Mouse (Mus musculus): ENCODE data around the gene Igfbp6. TPM values are rescaled to one million over a fixed set of nuclear protein-coding genes. Genes with fewer than 3 reads are reported as not detected.

Igfbp6 gene
- total and polyA plus RNA-seq, 3 experiments = 0.38 TPM; not detected in 2

DNA sequence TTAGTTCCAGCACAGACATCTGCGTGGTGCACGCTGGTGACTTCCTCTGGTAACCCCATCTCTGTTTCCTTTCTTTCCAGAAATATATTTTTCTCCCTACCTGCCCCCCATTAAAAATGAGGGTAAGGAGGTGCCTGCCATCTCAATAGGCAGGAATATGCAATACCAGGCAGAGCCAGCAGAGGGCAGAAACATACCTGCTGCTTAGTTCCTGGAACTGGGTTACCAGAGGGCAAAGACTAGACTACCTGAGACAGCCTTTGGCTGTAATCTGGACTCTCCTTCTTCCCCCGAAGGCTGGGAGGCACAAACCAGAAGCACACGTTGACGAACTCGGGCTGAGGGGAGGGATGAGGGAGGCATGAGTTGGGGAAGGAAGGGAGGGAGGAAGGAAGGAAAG lies 34.1 kb downstream of the Igfbp6 start:
- H3K4me3 ChIP-seq (replicated peaks in 1 of 3; ENCODE audit: low read depth in 2 of 3, low read length in 2 of 3, poor library complexity in 1 of 3) = no peak overlapping the region
- DNase-seq (ENCODE audit: extremely low read depth) = peak; percentile 83
- H3K4me1 ChIP-seq (ENCODE audit: control insufficient read depth in 1 of 2, insufficient read depth in 2 of 2) = peaks cover 0 to 4% of the 10 kb centered on the region in 2 experiments; a peak in 2 of 4 replicates
- H3K79me2 ChIP-seq (replicated peaks; ENCODE audit: control insufficient read depth, extremely low read depth, insufficient read depth, poor library complexity, severe bottlenecking) = no peaks in the 10 kb centered on the region
- no peaks in the 10 kb centered on the region for H3K9me3 ChIP-seq (replicated peaks; ENCODE audit: low read length)
- H3K27ac ChIP-seq (ENCODE audit: insufficient read depth, low read depth) = no peak overlapping the region
- H3K9ac ChIP-seq (ENCODE audit: insufficient read depth, low read depth) = no peak overlapping the region
- dilution Hi-C loops (cut with MboI; ENCODE audit: extremely low pct_ligation_motif_present, extremely low pct_unique_long_range_greater_than_20kb, low sequenced_read_pairs) = no loop called here
- H3K27me3 ChIP-seq (replicated peaks) = no peaks in the 10 kb centered on the region
- peaks cover 0 to 4% of the 10 kb centered on the region in 2 experiments for H3K36me3 ChIP-seq (replicated peaks in 1 of 2; ENCODE audit: control insufficient read depth in 1 of 2, insufficient read depth in 1 of 2, low read length in 1 of 2)
- no peak for TF ChIP-seq JUND (conservative IDR thresholded peaks at IDR 0.05; ENCODE audit: low read depth, low read length)
- no peak for TF ChIP-seq ZMIZ1 (IDR thresholded peaks at IDR 0.05; ENCODE audit: low read depth, low read length)
- TF ChIP-seq SIN3A (IDR thresholded peaks at IDR 0.05; ENCODE audit: low read length) = no peak
- peak; percentile 65 for TF ChIP-seq ELF1 (IDR thresholded peaks at IDR 0.05; ENCODE audit: low read depth, low read length)
- no peak for TF ChIP-seq MAFK (IDR thresholded peaks at IDR 0.05; ENCODE audit: insufficient replicate concordance, low read length)
- peak; percentile 29; the same call in 1 of the 2 replicates for TF ChIP-seq IRF4 (IDR thresholded peaks at IDR 0.05; ENCODE audit: low read depth, low read length)
- peak; percentile 96 for TF ChIP-seq SMC3 (IDR thresholded peaks at IDR 0.05; ENCODE audit: low read depth, low read length)
- TF ChIP-seq CTCF (conservative IDR thresholded peaks at IDR 0.05 in 1 of 2, IDR thresholded peaks at IDR 0.05 in 1 of 2; ENCODE audit: low read depth in 2 of 2, low read length in 2 of 2) = peak; percentile 97 to 98
- TF ChIP-seq TBP (conservative IDR thresholded peaks at IDR 0.05; ENCODE audit: low read depth, low read length) = no peak
- TF ChIP-seq CHD1 (IDR thresholded peaks at IDR 0.05; ENCODE audit: low read depth, low read length) = no peak
- no peak for TF ChIP-seq PAX5 (IDR thresholded peaks at IDR 0.05; ENCODE audit: low read length)
- no peak for TF ChIP-seq E2F4 (IDR thresholded peaks at IDR 0.05; ENCODE audit: insufficient replicate concordance, low read depth, low read length)
- TF ChIP-seq RCOR1 (conservative IDR thresholded peaks at IDR 0.05; ENCODE audit: low read depth, low read length) = no peak
- TF ChIP-seq ZC3H11A (IDR thresholded peaks at IDR 0.05; ENCODE audit: low read depth, low read length) = peak; percentile 86
- no peak for TF ChIP-seq POLR2A (IDR thresholded peaks at IDR 0.05; ENCODE audit: low read depth, low read length)
- TF ChIP-seq BHLHE40 (IDR thresholded peaks at IDR 0.05; ENCODE audit: low read depth, low read length) = no peak
- no peak for TF ChIP-seq ETS1 (conservative IDR thresholded peaks at IDR 0.05; ENCODE audit: low read depth, low read length)
- TF ChIP-seq ZNF384 (IDR thresholded peaks at IDR 0.05; ENCODE audit: low read depth, low read length) = no peak
- TF ChIP-seq RAD21 (IDR thresholded peaks at IDR 0.05; ENCODE audit: low read depth, low read length) = peak; percentile 95
- no peak for TF ChIP-seq MXI1 (IDR thresholded peaks at IDR 0.05; ENCODE audit: low read depth, low read length)
- no peak overlapping the region for H3K4me2 ChIP-seq (ENCODE audit: insufficient read depth, low read depth, poor library complexity, severe bottlenecking)
- in situ Hi-C loops (cut with MboI; ENCODE audit: low pct_ligation_motif_present, low pct_unique_long_range_greater_than_20kb, low sequenced_read_pairs) = no loop called here

- no peak overlapping the region for H3K27ac ChIP-seq (ENCODE audit: insufficient read depth, low read depth)
- TF ChIP-seq SIN3A (IDR thresholded peaks at IDR 0.05; ENCODE audit: low read length) (no peak), HCFC1 (IDR thresholded peaks at IDR 0.05; ENCODE audit: low read depth, low read length) (no peak), MAZ (IDR thresholded peaks at IDR 0.05; ENCODE audit: low read depth, low read length) (no peak), ZC3H11A (IDR thresholded peaks at IDR 0.05; ENCODE audit: low read depth, low read length) (no peak), E2F4 (IDR thresholded peaks at IDR 0.05; ENCODE audit: insufficient replicate concordance, low read depth, low read length) (no peak), UBTF (IDR thresholded peaks at IDR 0.05; ENCODE audit: low read depth, low read length) (no peak), IRF4 (IDR thresholded peaks at IDR 0.05; ENCODE audit: low read depth, low read length) (no peak), GABPA (IDR thresholded peaks at IDR 0.05; ENCODE audit: insufficient replicate concordance, low read depth, low read length) (no peak), CHD2 (IDR thresholded peaks at IDR 0.05; ENCODE audit: low read length) (no peak), RAD21 (IDR thresholded peaks at IDR 0.05; ENCODE audit: low read depth, low read length) (no peak), MAFK (IDR thresholded peaks at IDR 0.05; ENCODE audit: insufficient replicate concordance, low read length) (no peak), POLR2AphosphoS2 (IDR thresholded peaks at IDR 0.05; ENCODE audit: low read depth, low read length) (no peak), EP300 (IDR thresholded peaks at IDR 0.05; ENCODE audit: low read length) (no peak), MAX (IDR thresholded peaks at IDR 0.05; ENCODE audit: low read length) (no peak), TBP (conservative IDR thresholded peaks at IDR 0.05; ENCODE audit: low read depth, low read length) (no peak), NELFE (IDR thresholded peaks at IDR 0.05; ENCODE audit: low read depth, low read length) (no peak), MXI1 (IDR thresholded peaks at IDR 0.05; ENCODE audit: low read depth, low read length) (no peak)
- DNase-seq (ENCODE audit: extremely low read depth) = no peak
- peaks cover 0 to 4% of the 10 kb centered on the region in 2 experiments; a peak in 2 of 4 replicates for H3K4me1 ChIP-seq (ENCODE audit: control insufficient read depth in 1 of 2, insufficient read depth in 2 of 2)
- no peaks in the 10 kb centered on the region for H3K27me3 ChIP-seq (replicated peaks)
- no peak overlapping the region for H3K4me2 ChIP-seq (ENCODE audit: insufficient read depth, low read depth, poor library complexity, severe bottlenecking)
- no peaks in the 10 kb centered on the region for H3K9me3 ChIP-seq (replicated peaks; ENCODE audit: low read length)
- peaks cover 0 to 8% of the 10 kb centered on the region in 2 experiments for H3K36me3 ChIP-seq (replicated peaks in 1 of 2; ENCODE audit: control insufficient read depth in 1 of 2, insufficient read depth in 1 of 2, low read length in 1 of 2)
- H3K79me2 ChIP-seq (replicated peaks; ENCODE audit: control insufficient read depth, extremely low read depth, insufficient read depth, poor library complexity, severe bottlenecking) = no peaks in the 10 kb centered on the region
- dilution Hi-C loops (cut with MboI; ENCODE audit: extremely low pct_ligation_motif_present, extremely low pct_unique_long_range_greater_than_20kb, low sequenced_read_pairs) = no loop called here
- no peak overlapping the region for H3K9ac ChIP-seq (ENCODE audit: insufficient read depth, low read depth)
- H3K4me3 ChIP-seq (replicated peaks in 1 of 3; ENCODE audit: low read depth in 2 of 3, low read length in 2 of 3, poor library complexity in 1 of 3) = no peak overlapping the region
- in situ Hi-C loops (cut with MboI; ENCODE audit: low pct_ligation_motif_present, low pct_unique_long_range_greater_than_20kb, low sequenced_read_pairs) = no loop called here
Measured at GRCm38 (mm10) chr15:102179106-102179505, 34.9 kb downstream of the Igfbp6 start.
